Mouse (Mus musculus) heart, adult 2 months (tissue): ENCODE measurements around the gene Gm26741. TPM values are rescaled to one million over a fixed set of nuclear protein-coding genes. Genes with fewer than 3 reads are reported as not detected.

Source experiments
- DNase-seq, 2 experiments: peaks; one replicate each; pipeline ENCODE4 v3.0.0; 2021
- H3K27ac ChIP-seq: fragments of 200-600 bp; 2 replicates; pipeline ENCODE4 v1.8.1; 2022
- H3K27me3 ChIP-seq: fragments of 200-500 bp; 2 replicates; pipeline ENCODE4 v1.6.1; 2012; ENCODE audit warnings: mild to moderate bottlenecking, low read length, inconsistent platforms, mixed read lengths; ENCODE audit not compliant: control insufficient read depth, insufficient read depth
- H3K36me3 ChIP-seq: fragments of 200-500 bp; 2 replicates; pipeline ENCODE4 v1.6.1; 2012; ENCODE audit warnings: low read length, inconsistent platforms; ENCODE audit not compliant: control insufficient read depth, insufficient read depth
- H3K4me1 ChIP-seq: fragments of 200-500 bp; 2 replicates; pipeline ENCODE4 v1.6.1; 2011; ENCODE audit warnings: low read length; ENCODE audit not compliant: control insufficient read depth, insufficient read depth
- H3K4me3 ChIP-seq: fragments of 200-600 bp; 2 replicates; pipeline ENCODE4 v1.8.1; 2022
- H3K79me2 ChIP-seq: fragments of 200-500 bp; replicated peaks from 2 replicates; pipeline ENCODE4 v1.6.1; 2012; ENCODE audit warnings: mild to moderate bottlenecking, inconsistent platforms, low read length, moderate library complexity, mixed read lengths; ENCODE audit not compliant: control insufficient read depth, insufficient read depth
- H3K9ac ChIP-seq: fragments of 200-500 bp; 2 replicates; pipeline ENCODE4 v1.6.1; 2012; ENCODE audit warnings: low read depth, mild to moderate bottlenecking, control low read depth, inconsistent platforms, low read length, mixed read lengths
- CTCF ChIP-seq: fragments of 200-600 bp; IDR thresholded peaks from 2 replicates; pipeline ENCODE4 v1.8.1; 2022; ENCODE audit warnings: antibody characterized with exemption, mild to moderate bottlenecking, moderate library complexity
- EP300 ChIP-seq: fragments of 200-500 bp; IDR thresholded peaks from 2 replicates; pipeline ENCODE4 v1.6.1; 2011; ENCODE audit warnings: low read depth, low read length, control low read depth; ENCODE audit not compliant: insufficient read depth
- POLR2A ChIP-seq: fragments of 200-500 bp; IDR thresholded peaks from 2 replicates; pipeline ENCODE4 v1.6.1; 2011; ENCODE audit warnings: mild to moderate bottlenecking, low read depth, low read length, control low read depth; ENCODE audit not compliant: insufficient read depth
- WGBS: fragments of 180-500 bp; shearing (Covaris S2); methylation state at CpG from one replicate; pipeline ENCODE4 v1.1.7; 2018; 5-methylcytosine and 5-hydroxymethylcytosine counted together
- intact Hi-C: fragments of 180-260 bp; cut with DNase I; formaldehyde crosslinking; loops from one replicate; pipeline ENCODE4 v1.15.1; 2025
- polyA plus RNA-seq: library from polyadenylated mRNA; depleted of rRNA; stranded (reverse); fragments of >200 nt; gene quantifications from 2 replicates; pipeline ENCODE4 v1.2.3, GENCODE M21; 2012
- total RNA-seq, 2 experiments: library from RNA; stranded (reverse); gene quantifications; 2 replicates each; pipeline ENCODE4 v1.2.3; 2021

Gm26741 gene
- total and polyA plus RNA-seq, 3 experiments, result not detected

GRCm38 (mm10) chr10:52353184-52353583 is 5.4 kb upstream of the Gm26741 start:
- WGBS, result 87% methylated on average over 9 of the region's 9 CpGs
- intact Hi-C loops, result no loop called here
- DNase-seq, result no peak
- Histone ChIP-seq H3K27me3 (no peaks in the 10 kb centered on the region), H3K79me2 (no peaks in the 10 kb centered on the region), H3K36me3 (peaks cover 3% of the 10 kb centered on the region; the same call in 1 of the 2 replicates), H3K4me3 (no peak overlapping the region), H3K27ac (no peak overlapping the region), H3K9ac (no peak overlapping the region), H3K4me1 (no peaks in the 10 kb centered on the region)
- TF ChIP-seq EP300 (no peak), CTCF (0 out of 2 replicates have a peak, but pooled peaks have one; percentile 24), POLR2A (no peak)

GRCm38 (mm10) chr10:52360241-52360735 is 1.7 kb downstream of the Gm26741 start:
- H3K4me3 ChIP-seq, result no peak overlapping the region
- WGBS, result 99% methylated on average over 4 of the region's 4 CpGs
- no peak for DNase-seq
- H3K9ac ChIP-seq, result no peak overlapping the region
- H3K4me1 ChIP-seq, result no peaks in the 10 kb centered on the region
- TF ChIP-seq CTCF (no peak), POLR2A (no peak)
- H3K79me2 ChIP-seq, result no peaks in the 10 kb centered on the region; the same call in 1 of the 2 replicates
- no peak overlapping the region for H3K27ac ChIP-seq
- intact Hi-C loops, result no loop called here
- no peaks in the 10 kb centered on the region for H3K27me3 ChIP-seq
- no peaks in the 10 kb centered on the region; the same call in 1 of the 2 replicates for H3K36me3 ChIP-seq

GRCm38 (mm10) chr10:52360862-52361609 is 2.5 kb downstream of the Gm26741 start:
- no peak overlapping the region for H3K4me3 ChIP-seq
- TF ChIP-seq POLR2A (no peak), CTCF (no peak), EP300 (no peak)
- DNase-seq, result no peak
- WGBS, result 94% methylated on average over 9 of the region's 9 CpGs
- H3K27me3 ChIP-seq, result no peaks in the 10 kb centered on the region
- no peak overlapping the region for H3K9ac ChIP-seq
- H3K4me1 ChIP-seq, result no peaks in the 10 kb centered on the region
- no peaks in the 10 kb centered on the region; the same call in 1 of the 2 replicates for H3K79me2 ChIP-seq
- H3K36me3 ChIP-seq, result no peaks in the 10 kb centered on the region; the same call in 1 of the 2 replicates
- intact Hi-C loops, result no loop called here
- no peak overlapping the region for H3K27ac ChIP-seq

GRCm38 (mm10) chr10:52368376-52368775 is 9.8 kb downstream of the Gm26741 start:
- Histone ChIP-seq H3K4me1 (peaks cover 2% of the 10 kb centered on the region), H3K27me3 (no peaks in the 10 kb centered on the region), H3K79me2 (peaks cover 3% of the 10 kb centered on the region), H3K27ac (no peak overlapping the region), H3K4me3 (no peak overlapping the region), H3K36me3 (no peaks in the 10 kb centered on the region; the same call in 1 of the 2 replicates), H3K9ac (no peak overlapping the region)
- 44% methylated on average over 4 of the region's 4 CpGs for WGBS
- TF ChIP-seq CTCF, result no peak
- TF ChIP-seq EP300, result no peak
- TF ChIP-seq POLR2A, result no peak
- intact Hi-C loops, result no loop called here
- DNase-seq, result no peak

GRCm38 (mm10) chr10:52373834-52374233 is 15.3 kb downstream of the Gm26741 start:
- intact Hi-C loops, result no loop called here
- 71% methylated on average over 4 of the region's 4 CpGs for WGBS
- Histone ChIP-seq H3K4me1 (peaks cover 4% of the 10 kb centered on the region), H3K9ac (no peak overlapping the region), H3K79me2 (0 out of 2 replicates have a peak, but pooled peaks cover 1% of the 10 kb centered on the region), H3K27ac (no peak overlapping the region), H3K4me3 (no peak overlapping the region), H3K27me3 (no peaks in the 10 kb centered on the region), H3K36me3 (peaks cover 9% of the 10 kb centered on the region)
- TF ChIP-seq CTCF (no peak), POLR2A (no peak), EP300 (no peak)
- no peak for DNase-seq

GRCm38 (mm10) chr10:52374651-52375050 is 16.1 kb downstream of the Gm26741 start:
- TF ChIP-seq POLR2A (no peak), EP300 (no peak), CTCF (no peak)
- intact Hi-C loops, result no loop called here

More at GRCm38 (mm10) chr10:52374651-52375050, 16.1 kb downstream of the Gm26741 start:
- no peak overlapping the region for H3K4me3 ChIP-seq
- H3K4me1 ChIP-seq, result peaks cover 4% of the 10 kb centered on the region
- H3K36me3 ChIP-seq, result peaks cover 9% of the 10 kb centered on the region
- 0 out of 2 replicates have a peak, but pooled peaks cover 1% of the 10 kb centered on the region for H3K79me2 ChIP-seq
- no peak overlapping the region for H3K9ac ChIP-seq
- H3K27ac ChIP-seq, result no peak overlapping the region
- H3K27me3 ChIP-seq, result no peaks in the 10 kb centered on the region
- DNase-seq, result no peak
